Mouse (Mus musculus): ENCODE results near the gene Nudt16. TPM values are rescaled to one million over a fixed set of nuclear protein-coding genes. Genes with fewer than 3 reads are reported as not detected.

The Nudt16 gene
- polyA plus RNA-seq, 1 experiment from 2014 or later: 20.9 TPM

Other genes starting within 250 kb of the Nudt16 start
- gene Mrpl3, start 78.6 kb downstream of the Nudt16 start, polyA plus RNA-seq (2015; fragmentation: Nextera tagmentation; extraction: Ambion mirVana): 95.3 and 97.4 TPM in 2 replicates
- gene 1700080E11Rik, start 13.3 kb upstream of the Nudt16 start, polyA plus RNA-seq (2015; fragmentation: Nextera tagmentation; extraction: Ambion mirVana): not detected in 2 replicates

Data from stomach, embryonic 15.5 days (tissue).